Mouse (Mus musculus): ENCODE measurements at regions not wholly inside any gene's neighbourhood (a gene's known extent, or its start where the extent isn't known, plus 50 kb on each side); places are given as distances from the start of the nearest gene placed in this dataset.

GRCm38 (mm10) chr7:136229592-136229991 lies 513.4 kb upstream of the Mki67 start:
- H3K36me3 ChIP-seq (ENCODE audit: control insufficient read depth in 1 of 2, insufficient read depth in 2 of 2, low read length in 2 of 2) = no peaks in the 10 kb centered on the region
- DNase-seq (ENCODE audit: low read depth, low spot score) = no peak
- H3K4me1 ChIP-seq (ENCODE audit: control insufficient read depth in 1 of 2, insufficient read depth in 2 of 2, low read length in 2 of 2) = no peaks in the 10 kb centered on the region
- H3K79me2 ChIP-seq (ENCODE audit: control insufficient read depth, insufficient read depth, low read length, poor library complexity) = no peaks in the 10 kb centered on the region
- TF ChIP-seq CHD1 (IDR thresholded peaks at IDR 0.05; ENCODE audit: low read depth, low read length) (no peak), CHD2 (IDR thresholded peaks at IDR 0.05; ENCODE audit: low read length) (no peak), KAT2A (conservative IDR thresholded peaks at IDR 0.05; ENCODE audit: low read depth, low read length) (no peak), POLR2A (IDR thresholded peaks at IDR 0.05; ENCODE audit: control insufficient read depth in 1 of 2, insufficient read depth in 1 of 2, low read depth in 1 of 2, low read length in 2 of 2, poor library complexity in 1 of 2) (no peak), USF2 (IDR thresholded peaks at IDR 0.05; ENCODE audit: borderline replicate concordance in 1 of 2, insufficient read depth in 1 of 2, low read depth in 1 of 2, low read length in 2 of 2) (no peak), SMC3 (IDR thresholded peaks at IDR 0.05; ENCODE audit: low read depth, low read length) (no peak), ZKSCAN1 (IDR thresholded peaks at IDR 0.05; ENCODE audit: low read depth, low read length) (no peak), POLR2AphosphoS5 (IDR thresholded peaks at IDR 0.05; ENCODE audit: borderline replicate concordance, low read depth, low read length) (no peak), NELFE (IDR thresholded peaks at IDR 0.05; ENCODE audit: low read depth, low read length) (no peak), ELF1 (IDR thresholded peaks at IDR 0.05; ENCODE audit: low read depth, low read length) (no peak), ZMIZ1 (IDR thresholded peaks at IDR 0.05; ENCODE audit: low read depth, low read length) (no peak), POLR2AphosphoS2 (IDR thresholded peaks at IDR 0.05; ENCODE audit: low read length) (no peak), HCFC1 (IDR thresholded peaks at IDR 0.05; ENCODE audit: low read depth, low read length) (no peak)
- H3K27me3 ChIP-seq (ENCODE audit: control insufficient read depth in 1 of 2, insufficient read depth in 2 of 2, low read length in 2 of 2) = no peaks in the 10 kb centered on the region
- H3K9me3 ChIP-seq (replicated peaks; ENCODE audit: insufficient read depth, low read length) = no peaks in the 10 kb centered on the region
- no peak overlapping the region for H3K9ac ChIP-seq (ENCODE audit: control insufficient read depth, low read depth, low read length, poor library complexity, severe bottlenecking)
- H3K27ac ChIP-seq (ENCODE audit: control insufficient read depth, low read depth, low read length) = no peak overlapping the region
- H3K4me3 ChIP-seq (ENCODE audit: control insufficient read depth in 1 of 2, insufficient read depth in 1 of 2, low read depth in 2 of 2, low read length in 2 of 2) = no peak overlapping the region

GRCm38 (mm10) chr7:136232177-136232576 lies 516.0 kb upstream of the Mki67 start:
- H3K9me3 ChIP-seq (replicated peaks; ENCODE audit: insufficient read depth, low read length) = no peaks in the 10 kb centered on the region
- H3K4me3 ChIP-seq (ENCODE audit: control insufficient read depth in 1 of 2, insufficient read depth in 1 of 2, low read depth in 2 of 2, low read length in 2 of 2) = no peak overlapping the region
- no peak overlapping the region for H3K27ac ChIP-seq (ENCODE audit: control insufficient read depth, low read depth, low read length)
- TF ChIP-seq ETS1 (IDR thresholded peaks at IDR 0.05; ENCODE audit: low read depth, low read length) (no peak), POLR2AphosphoS2 (IDR thresholded peaks at IDR 0.05; ENCODE audit: low read length) (no peak), USF2 (IDR thresholded peaks at IDR 0.05; ENCODE audit: borderline replicate concordance in 1 of 2, insufficient read depth in 1 of 2, low read depth in 1 of 2, low read length in 2 of 2) (no peak), USF1 (IDR thresholded peaks at IDR 0.05; ENCODE audit: low read depth, low read length) (no peak), EP300 (IDR thresholded peaks at IDR 0.05; ENCODE audit: low read depth in 1 of 2, low read length in 2 of 2) (no peak), MAFK (IDR thresholded peaks at IDR 0.05; ENCODE audit: borderline replicate concordance, low read depth, low read length) (no peak), UBTF (IDR thresholded peaks at IDR 0.05; ENCODE audit: borderline replicate concordance, insufficient read depth, low read depth, low read length) (no peak), GATA1 (IDR thresholded peaks at IDR 0.05; ENCODE audit: low read depth, low read length) (no peak), MAZ (IDR thresholded peaks at IDR 0.05; ENCODE audit: low read depth, low read length) (no peak), POLR2AphosphoS5 (IDR thresholded peaks at IDR 0.05; ENCODE audit: borderline replicate concordance, low read depth, low read length) (no peak), HCFC1 (IDR thresholded peaks at IDR 0.05; ENCODE audit: low read depth, low read length) (no peak), MEF2A (IDR thresholded peaks at IDR 0.05; ENCODE audit: extremely low read depth, insufficient replicate concordance, low read depth, low read length, poor library complexity, severe bottlenecking) (no peak), ZKSCAN1 (IDR thresholded peaks at IDR 0.05; ENCODE audit: low read depth, low read length) (no peak), MAX (IDR thresholded peaks at IDR 0.05; ENCODE audit: low read length) (no peak), MXI1 (IDR thresholded peaks at IDR 0.05; ENCODE audit: low read depth, low read length) (no peak), ELF1 (IDR thresholded peaks at IDR 0.05; ENCODE audit: low read depth, low read length) (no peak), CHD2 (IDR thresholded peaks at IDR 0.05; ENCODE audit: low read length) (no peak), ZMIZ1 (IDR thresholded peaks at IDR 0.05; ENCODE audit: low read depth, low read length) (no peak)
- no peaks in the 10 kb centered on the region for H3K79me2 ChIP-seq (ENCODE audit: control insufficient read depth, insufficient read depth, low read length, poor library complexity)
- H3K36me3 ChIP-seq (ENCODE audit: control insufficient read depth in 1 of 2, insufficient read depth in 2 of 2, low read length in 2 of 2) = no peaks in the 10 kb centered on the region
- no peaks in the 10 kb centered on the region for H3K4me1 ChIP-seq (ENCODE audit: control insufficient read depth in 1 of 2, insufficient read depth in 2 of 2, low read length in 2 of 2)
- no peak for DNase-seq (ENCODE audit: low read depth, low spot score)
- H3K27me3 ChIP-seq (ENCODE audit: control insufficient read depth in 1 of 2, insufficient read depth in 2 of 2, low read length in 2 of 2) = no peaks in the 10 kb centered on the region
- no peak overlapping the region for H3K9ac ChIP-seq (ENCODE audit: control insufficient read depth, low read depth, low read length, poor library complexity, severe bottlenecking)

Data from MEL (cell line).